Mouse (Mus musculus) frontal cortex, postnatal 14 days (tissue): Measurements from ENCODE around the gene Crisp2.
"Not testable (repeated sequence)": the region's sequence is repeated elsewhere in the genome, so short reads cannot be mapped to it uniquely, and the experiment has no call there.

Source experiments
- DNase-seq, 2 experiments: peaks; one replicate each; pipeline ENCODE4 v3.0.0; 2022; ENCODE audit warnings: low spot score in 2 of 2

The Crisp2 gene

DNA sequence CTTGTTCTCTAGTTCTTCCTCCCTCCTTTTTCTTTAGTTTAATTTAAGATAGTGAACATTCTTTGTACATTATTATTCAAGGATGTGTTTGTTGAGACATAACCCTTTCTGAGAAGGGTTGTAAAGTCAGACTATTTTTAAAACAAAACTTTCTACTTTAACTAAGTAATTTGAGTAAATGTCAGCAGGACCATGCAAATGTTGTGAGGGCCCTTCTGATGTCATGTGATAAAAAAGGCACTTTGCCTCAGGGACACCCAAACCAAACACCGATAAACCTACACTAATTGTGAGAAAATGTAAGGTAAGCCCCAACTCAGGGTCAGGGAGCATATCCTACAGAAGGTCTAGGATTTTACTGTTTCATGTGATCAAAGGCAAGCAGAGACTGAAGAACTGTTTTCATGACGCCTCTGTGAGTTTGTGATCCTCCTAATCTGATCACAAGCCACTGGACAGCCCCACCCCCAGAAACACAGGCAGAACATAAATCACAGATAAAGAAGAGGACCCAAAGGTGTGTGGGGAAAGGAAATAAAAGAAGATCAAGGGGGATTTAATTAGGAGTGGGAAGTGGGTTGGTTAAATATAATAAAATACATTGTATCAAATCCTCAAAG is at the start of gene Crisp2:
Crisp2 (minus strand) TSS at position 51 of the 620 bp plus-strand sequence.
- DNase-seq: no peak

DNA sequence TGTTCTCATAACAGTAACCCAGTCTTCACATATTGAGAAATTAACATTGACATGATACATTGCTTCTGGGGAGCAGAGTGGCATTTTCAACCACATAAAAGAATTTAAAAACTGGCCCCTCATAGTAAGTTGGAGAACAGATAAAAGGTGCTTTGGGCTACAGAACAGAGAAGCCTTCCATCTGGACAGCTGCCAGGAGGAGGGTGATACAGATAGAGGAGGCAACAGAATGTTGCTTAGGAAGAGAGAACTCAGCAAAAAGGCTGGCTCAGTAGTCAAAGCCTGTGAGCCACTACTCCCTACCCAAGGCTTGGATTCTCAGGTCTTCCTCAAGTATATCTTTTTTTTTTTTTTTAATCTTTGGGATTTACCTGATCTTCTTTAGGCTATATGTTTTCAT is 48.3 kb upstream of the Crisp2 start:
- no peak for DNase-seq

GRCm38 (mm10) chr17:40837308-40837707 is 30.5 kb upstream of the Crisp2 start:
- no peak for DNase-seq

DNA sequence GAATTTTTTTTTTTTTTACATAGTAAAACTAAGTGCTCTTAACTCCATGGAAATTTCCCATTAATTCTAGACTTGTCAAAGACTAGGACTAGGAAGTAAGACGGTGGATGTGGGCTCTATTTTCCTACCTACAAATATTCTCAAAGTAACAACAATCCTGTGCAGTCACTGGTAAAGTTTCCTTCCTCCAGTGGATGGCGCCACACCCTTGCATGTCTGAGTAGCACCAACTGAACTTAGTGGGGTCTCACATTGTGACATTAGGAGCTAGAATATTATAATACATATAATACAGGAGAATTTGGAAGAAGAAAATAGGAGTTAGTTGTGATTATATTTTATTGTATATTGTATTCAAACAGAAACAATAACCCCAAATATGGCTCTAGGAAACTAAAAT is 25.1 kb upstream of the Crisp2 start:
- no peak for DNase-seq

GRCm38 (mm10) chr17:40824549-40824948 is 17.7 kb upstream of the Crisp2 start:
- no peak for DNase-seq

DNA sequence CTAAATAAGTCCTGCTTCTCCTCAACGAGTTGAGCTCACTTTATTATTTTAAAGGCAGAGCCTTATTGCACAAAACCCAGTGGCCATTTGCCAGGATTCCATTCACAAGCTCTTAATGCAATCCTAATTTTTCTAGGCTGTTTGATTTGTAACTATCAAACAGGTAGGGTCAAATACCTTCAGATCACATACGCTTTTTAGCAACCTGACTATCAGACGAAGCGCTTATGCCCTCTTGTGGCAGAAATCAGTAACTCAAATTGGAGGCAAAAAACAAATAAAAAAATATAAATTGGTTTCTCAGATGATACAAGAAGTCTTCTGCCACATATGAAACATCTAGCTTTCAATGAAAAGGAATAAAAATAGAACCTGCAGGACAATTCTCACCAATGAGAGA is 17.0 kb upstream of the Crisp2 start:
- no peak for DNase-seq

GRCm38 (mm10) chr17:40821477-40821876 is 14.7 kb upstream of the Crisp2 start:
- DNase-seq: no peak

- no peak for DNase-seq
Measured at GRCm38 (mm10) chr17:40817340-40817943, 10.6 kb upstream of the Crisp2 start.

DNA sequence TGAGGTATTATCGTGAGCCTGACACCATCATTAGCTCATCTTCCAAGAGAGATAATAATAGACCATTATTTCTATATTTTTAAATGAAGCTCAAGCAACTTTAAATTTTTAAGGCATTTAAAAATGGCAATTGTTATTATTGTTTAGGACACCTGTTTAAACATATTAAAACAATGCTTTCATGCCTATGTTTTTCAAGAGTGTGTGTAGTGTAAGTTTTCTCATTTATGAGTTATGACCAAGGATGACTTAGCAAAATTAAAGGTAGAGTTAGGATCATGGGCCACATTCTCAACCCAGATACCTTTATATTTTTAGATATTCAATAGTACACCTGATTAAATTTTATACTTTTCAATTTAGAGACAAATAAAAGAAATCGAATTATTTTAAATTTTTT is 5.5 kb upstream of the Crisp2 start:
- DNase-seq: no peak

GRCm38 (mm10) chr17:40811560-40811959 is 4.8 kb upstream of the Crisp2 start:
- DNase-seq: no peak

- DNase-seq: no peak
Measured at GRCm38 (mm10) chr17:40810934-40811333, 4.1 kb upstream of the Crisp2 start, which contains the start of gene Rhag. TSS of gene Rhag (plus strand) at chr17:40811126.

DNA sequence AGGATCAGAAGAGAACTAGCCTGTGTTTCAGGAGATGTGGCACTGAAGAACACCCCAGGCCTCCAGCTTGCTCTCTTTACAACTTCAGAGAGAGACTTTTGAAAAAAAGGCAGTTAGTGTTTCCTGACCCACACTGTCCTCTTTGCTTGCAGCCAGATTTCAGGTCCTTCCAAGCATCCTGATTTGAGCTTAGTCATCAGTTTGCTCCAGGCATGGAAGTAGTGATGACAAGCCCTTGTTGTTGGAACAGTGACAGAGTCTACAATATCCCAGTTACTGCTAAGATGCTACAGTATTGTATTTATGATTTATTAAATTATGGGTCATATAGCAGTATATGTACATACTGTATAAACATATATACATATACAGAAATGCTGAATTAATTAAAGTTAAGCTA is 1.3 kb upstream of the Crisp2 start:
- DNase-seq: no peak

- no peak for DNase-seq
Measured at GRCm38 (mm10) chr17:40806550-40806949, 253 bp downstream of the Crisp2 start.

- no peak for DNase-seq
Measured at GRCm38 (mm10) chr17:40802707-40803340, 4.0 kb downstream of the Crisp2 start.

DNA sequence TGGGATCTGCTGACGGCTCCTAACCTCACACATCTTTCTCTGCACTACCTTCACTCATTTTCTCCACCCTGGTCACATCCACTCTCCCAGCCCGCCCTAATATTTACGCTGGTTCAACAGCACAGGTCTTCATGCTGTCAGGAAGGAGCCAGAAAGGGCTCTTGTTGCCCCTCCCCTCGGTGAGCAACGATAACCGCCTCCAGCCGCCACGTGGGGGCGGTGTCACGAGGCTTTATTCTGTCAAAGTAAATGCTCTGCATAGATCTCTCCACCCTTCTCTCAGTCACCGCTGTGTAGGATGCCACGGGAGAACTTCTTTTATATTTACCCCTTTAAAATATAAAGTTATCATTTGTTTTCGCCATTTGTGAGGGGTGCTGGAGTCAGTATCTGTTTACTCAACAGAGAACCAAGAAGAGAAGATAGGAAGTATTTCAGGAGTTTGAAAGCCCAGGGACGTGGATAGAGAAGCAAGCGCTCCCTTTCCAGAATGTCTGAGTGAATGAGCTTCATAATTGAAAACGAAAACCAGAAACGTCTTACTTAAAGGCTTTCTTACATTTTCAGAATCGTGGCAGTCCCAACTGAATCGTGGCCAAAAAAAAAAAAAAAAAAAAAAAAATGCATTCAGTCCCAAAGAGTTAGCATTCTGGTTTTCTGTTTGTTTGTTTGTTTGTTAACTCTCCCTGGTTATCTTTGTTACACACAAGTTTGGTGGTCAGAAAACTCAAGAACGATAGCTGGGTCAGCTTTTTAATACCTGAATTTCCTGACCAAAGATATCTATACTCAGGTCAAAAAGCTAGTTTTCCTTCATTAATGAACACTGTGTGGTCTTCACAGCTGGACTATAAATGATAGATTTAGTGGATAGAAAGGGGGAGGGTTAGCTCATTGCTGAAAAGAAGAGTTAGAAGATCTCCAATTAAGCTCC is 12.6 kb downstream of the Crisp2 start:
- peak in 1 of 2 experiments; percentile 4 for DNase-seq

- DNase-seq: no peak
Measured at GRCm38 (mm10) chr17:40789877-40790276, 16.9 kb downstream of the Crisp2 start.

- DNase-seq: no peak
Measured at GRCm38 (mm10) chr17:40767120-40767519, 39.7 kb downstream of the Crisp2 start.

DNA sequence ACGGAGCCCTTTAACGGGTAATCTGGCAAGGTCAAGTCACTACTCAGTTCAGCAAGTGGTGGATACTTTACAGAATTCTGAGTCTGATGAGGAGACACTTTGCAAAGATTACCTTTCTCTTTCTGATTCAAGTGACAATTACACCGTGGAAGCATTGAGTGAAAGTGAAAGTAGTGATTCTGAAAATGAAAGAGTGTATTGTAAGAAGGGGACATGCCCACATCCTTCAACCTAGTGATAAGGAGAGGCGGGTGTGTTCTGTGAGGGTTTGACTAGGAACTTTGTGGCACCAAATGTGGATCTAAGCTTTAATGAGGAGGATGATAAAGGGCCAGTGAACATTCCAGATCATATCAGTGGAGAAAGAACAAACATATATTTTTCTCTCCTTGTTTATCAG is 43.1 kb downstream of the Crisp2 start:
- DNase-seq: no peak

DNA sequence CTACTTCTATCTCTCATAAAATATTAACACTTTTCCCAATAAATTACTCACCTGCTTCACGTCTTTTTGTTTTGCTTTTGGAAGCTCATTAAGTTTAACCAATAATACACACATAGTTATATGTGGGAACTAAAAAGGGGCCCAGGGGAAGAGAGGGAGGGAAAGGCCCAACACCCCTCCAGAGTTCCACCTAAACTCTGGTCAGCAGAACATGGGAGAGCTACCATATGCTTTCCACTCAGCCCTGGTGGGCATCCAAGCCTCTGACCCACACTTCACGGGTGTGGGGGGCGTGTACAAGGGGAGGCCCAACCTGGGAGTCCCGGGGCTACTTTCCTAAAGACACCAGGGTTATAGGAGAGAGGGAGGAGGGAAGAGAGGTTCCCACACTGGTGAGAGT is 75.1 kb downstream of the Crisp2 start:
- DNase-seq: no peak

- no peak for DNase-seq
Measured at GRCm38 (mm10) chr17:40731296-40731695, 75.5 kb downstream of the Crisp2 start.

- DNase-seq: no peak
Measured at GRCm38 (mm10) chr17:40726820-40727219, 80.0 kb downstream of the Crisp2 start, which contains the start of gene Esp1. TSS of gene Esp1 (plus strand) at chr17:40727120.

GRCm38 (mm10) chr17:40717055-40717454 is 89.7 kb downstream of the Crisp2 start:
- not testable (repeated sequence) for DNase-seq
